Mouse (Mus musculus): ENCODE data around the gene Csnk2a2.

Csnk2a2 gene

GRCm38 (mm10) chr8:95490006-95490405 is at the start of gene Csnk2a2:
Gene Csnk2a2, minus strand, starts transcription at chr8:95490039.
- DNase-seq (ENCODE audit: low spot score), result no peak

GRCm38 (mm10) chr8:95539487-95539886 is 49.6 kb upstream of the Csnk2a2 start:
- DNase-seq (ENCODE audit: low spot score), result no peak

GRCm38 (mm10) chr8:95533584-95534387 is 43.9 kb upstream of the Csnk2a2 start, which contains the start of gene Ccdc113:
Gene Ccdc113, plus strand, starts transcription at chr8:95534085.
- peak; percentile 14 for DNase-seq (ENCODE audit: low spot score)

- no peak for DNase-seq (ENCODE audit: low spot score)
These were observed 42.4 kb upstream of the Csnk2a2 start for GRCm38 (mm10) chr8:95532206-95532605.

- DNase-seq (ENCODE audit: low spot score), result no peak
These were observed 39.0 kb upstream of the Csnk2a2 start for GRCm38 (mm10) chr8:95528750-95529310.

- DNase-seq (ENCODE audit: low spot score), result no peak
These were observed 38.4 kb upstream of the Csnk2a2 start for GRCm38 (mm10) chr8:95528194-95528593.

- DNase-seq (ENCODE audit: low spot score), result no peak
These were observed 34.2 kb upstream of the Csnk2a2 start for GRCm38 (mm10) chr8:95523991-95524390.

GRCm38 (mm10) chr8:95516928-95517327 is 27.1 kb upstream of the Csnk2a2 start:
- no peak for DNase-seq (ENCODE audit: low spot score)

- DNase-seq (ENCODE audit: low spot score), result no peak
These were observed 23.4 kb upstream of the Csnk2a2 start for GRCm38 (mm10) chr8:95513219-95513618.

- DNase-seq (ENCODE audit: low spot score), result no peak
These were observed 22.4 kb upstream of the Csnk2a2 start for GRCm38 (mm10) chr8:95512257-95512656.

GRCm38 (mm10) chr8:95506245-95506644 is 16.4 kb upstream of the Csnk2a2 start:
- DNase-seq (ENCODE audit: low spot score), result no peak

GRCm38 (mm10) chr8:95505606-95506005 is 15.8 kb upstream of the Csnk2a2 start:
- no peak for DNase-seq (ENCODE audit: low spot score)

- DNase-seq (ENCODE audit: low spot score), result no peak
These were observed 15.0 kb upstream of the Csnk2a2 start for GRCm38 (mm10) chr8:95504835-95505234.

GRCm38 (mm10) chr8:95502431-95502830 is 12.6 kb upstream of the Csnk2a2 start:
- DNase-seq (ENCODE audit: low spot score), result no peak

GRCm38 (mm10) chr8:95500436-95500835 is 10.6 kb upstream of the Csnk2a2 start:
- DNase-seq (ENCODE audit: low spot score), result no peak

GRCm38 (mm10) chr8:95499266-95500064 is 9.6 kb upstream of the Csnk2a2 start:
- no peak for DNase-seq (ENCODE audit: low spot score)

GRCm38 (mm10) chr8:95497821-95498220 is 8.0 kb upstream of the Csnk2a2 start:
- DNase-seq (ENCODE audit: low spot score), result no peak

GRCm38 (mm10) chr8:95496420-95496819 is 6.6 kb upstream of the Csnk2a2 start:
- no peak for DNase-seq (ENCODE audit: low spot score)

GRCm38 (mm10) chr8:95495444-95495843 is 5.6 kb upstream of the Csnk2a2 start:
- DNase-seq (ENCODE audit: low spot score), result no peak

- DNase-seq (ENCODE audit: low spot score), result no peak
These were observed 2.2 kb upstream of the Csnk2a2 start for GRCm38 (mm10) chr8:95492057-95492456.

GRCm38 (mm10) chr8:95488698-95489332 is 1.0 kb downstream of the Csnk2a2 start:
- DNase-seq (ENCODE audit: low spot score), result peak; percentile 75

Measured in c-Kit-positive CD71-positive TER-119-positive erythroid progenitor cells, embryonic 14.5 days (primary cell).